Mouse (Mus musculus): Measurements from ENCODE around the gene Irs3.

GRCm38 (mm10) chr5:137678736-137679135 lies 33.2 kb upstream of the Irs3 start:
- no peak for TF ChIP-seq POLR2A (IDR thresholded peaks at IDR 0.05; ENCODE audit: low read depth, low read length)
- TF ChIP-seq CTCF (IDR thresholded peaks at IDR 0.05; ENCODE audit: extremely low read depth, insufficient read depth, insufficient read length, insufficient replicate concordance): no peak
